Comparison of ENCODE assay signal across 9 mouse cellular contexts in the genomic region with DNA sequence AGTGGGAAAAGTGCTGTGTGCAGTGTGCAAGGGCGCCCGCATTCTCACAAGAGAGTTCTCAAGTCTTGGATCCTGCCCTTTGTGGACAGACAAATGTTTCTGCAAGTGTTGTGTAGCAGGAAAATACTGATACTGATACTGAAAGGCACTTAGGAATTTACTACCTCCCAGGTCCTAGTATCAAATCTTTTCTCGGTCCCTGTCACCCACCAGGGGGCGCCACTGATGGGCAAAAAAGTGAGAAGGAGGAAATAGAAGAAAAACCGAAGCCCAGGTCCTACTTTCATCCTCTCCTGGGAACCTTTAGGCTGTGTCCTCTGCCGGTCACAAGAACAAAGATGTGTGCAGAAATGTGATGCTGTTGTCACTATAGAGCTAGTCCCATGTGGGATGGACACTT. TPM values are rescaled to one million over a fixed set of nuclear protein-coding genes. Genes with fewer than 3 reads are reported as not detected.
DNase-seq lines count a peak whose midpoint lies in the region; ATAC-seq lines count a peak whose summit lies in the region.
"Had no signal": no experiment of that assay in that cellular context is flagged by ENCODE, and none has a peak within 500 bp of the region (broad histone marks: within the 10 kb centered on the region; RNA-seq: fewer than 3 reads in every experiment).

No protein-coding gene starts in this region.

- DNase-seq in right cerebral cortex, adult 18-20 months: peak; percentile 15
- DNase-seq in right cerebral cortex, postnatal 36 days (ENCODE audit: low spot score in 2 of 2): no peak
- DNase-seq in adrenal gland, adult 18-20 months (ENCODE audit: low spot score in 2 of 2): peak; percentile 59 to 62
- DNase-seq in embryo, embryonic 10 days (ENCODE audit: low spot score): peak; percentile 47
- peak; percentile 51 for DNase-seq in kidney, postnatal 14 days
- DNase-seq in thymus, postnatal 0 days (ENCODE audit: low spot score): peak; percentile 70

- ATAC-seq in megakaryocyte, adult 5-6 weeks (ENCODE audit: poor library complexity, severe bottlenecking): peak; percentile 87

RNA-seq across cellular contexts. Expression of gene Tm9sf2, which starts 27.4 kb away (rescaled TPM):
- 100 to 1,000 TPM; 128 to 183 TPM for total RNA-seq in adrenal gland, adult 18-20 months (2021)
- total RNA-seq in megakaryocyte, adult 5-6 weeks (2015): 93.2 and 94.6 TPM in 2 replicates
- total RNA-seq in megakaryocyte, adult 5-6 weeks (2017): 115 and 117 TPM in 2 replicates
- polyA plus RNA-seq in thymus, postnatal 0 days (2015; fragmentation: Nextera tagmentation; extraction: Ambion mirVana): 121 and 127 TPM in 2 replicates

RNA-seq across cellular contexts. Expression of gene Timm8a2, which starts 45.0 kb away (rescaled TPM):
- total RNA-seq in adrenal gland, adult 18-20 months (2021): not detected
- total RNA-seq in megakaryocyte, adult 5-6 weeks (2015): not detected in 2 replicates
- 0.18 TPM in 1 of 2 replicates, not detected in the other for total RNA-seq in megakaryocyte, adult 5-6 weeks (2017)
- polyA plus RNA-seq in thymus, postnatal 0 days (2015; fragmentation: Nextera tagmentation; extraction: Ambion mirVana): 0.21 TPM in 1 of 2 replicates, not detected in the other
- polyA plus RNA-seq: heart, embryonic 15.5 days; neural tube, embryonic 13.5 days had no signal

Comparison
In these comparisons a context has a peak if more than half of its experiments do, and no peak if none do; other contexts are left out.
1. DNase-seq: peak in right cerebral cortex, adult 18-20 months (single experiment), adrenal gland, adult 18-20 months (2 of 2), embryo, embryonic 10 days (single experiment), kidney, postnatal 14 days (single experiment) and thymus, postnatal 0 days (single experiment); none in right cerebral cortex, postnatal 36 days (0 of 2).